Mouse (Mus musculus): ENCODE data around the gene Pinlyp. TPM values are rescaled to one million over a fixed set of nuclear protein-coding genes. Genes with fewer than 3 reads are reported as not detected.

The Pinlyp gene
- polyA plus RNA-seq, 1 experiment from 2014 or later: not detected

DNA sequence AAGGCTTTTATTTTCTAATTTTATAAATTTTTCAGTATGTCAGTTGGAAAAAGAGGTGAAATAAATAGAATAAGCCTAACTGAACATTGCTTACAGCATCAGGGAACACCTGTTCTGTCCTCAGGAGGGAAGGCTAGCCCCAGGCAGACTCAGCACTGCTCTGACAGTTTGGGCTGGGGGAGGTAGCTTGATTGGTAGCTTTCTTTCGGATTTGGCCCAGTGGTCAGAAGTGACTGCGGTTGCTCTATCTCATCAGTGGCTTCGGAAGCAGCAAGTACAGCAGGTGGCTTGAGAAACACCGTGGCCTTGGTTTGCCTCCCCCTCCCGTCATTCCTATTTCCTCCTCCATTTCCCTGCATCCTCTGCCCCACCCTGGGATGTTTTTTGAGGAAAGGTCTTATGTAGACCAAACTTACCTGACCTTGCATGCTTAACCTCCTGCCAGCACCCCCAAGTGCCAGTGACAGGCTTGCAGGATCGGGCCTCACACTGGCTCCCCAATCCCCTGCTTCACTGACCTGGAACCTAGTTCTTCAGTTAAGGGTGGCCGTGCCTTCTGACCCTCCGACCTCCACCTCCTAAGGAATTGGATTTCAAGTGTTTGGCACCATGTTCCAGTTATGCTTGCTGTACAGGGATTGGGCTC, 17.4 kb upstream of the Pinlyp start:
- Histone ChIP-seq H3K27me3 (no peaks in the 10 kb centered on the region), H3K9ac (no peak overlapping the region), H3K27ac (replicated peaks) (no peak overlapping the region), H3K9me3 (replicated peaks) (no peaks in the 10 kb centered on the region), H3K4me2 (no peak overlapping the region), H3K4me3 (replicated peaks) (no peak overlapping the region), H3K36me3 (replicated peaks) (peaks cover 75% of the 10 kb centered on the region), H3K4me1 (replicated peaks) (0 out of 2 replicates have a peak, but pooled peaks cover 3% of the 10 kb centered on the region)
- ATAC-seq (ENCODE audit: insufficient read depth): no peak
- WGBS (ENCODE audit: insufficient replicate concordance): 82% methylated on average over 8 of the region's 8 CpGs

DNA sequence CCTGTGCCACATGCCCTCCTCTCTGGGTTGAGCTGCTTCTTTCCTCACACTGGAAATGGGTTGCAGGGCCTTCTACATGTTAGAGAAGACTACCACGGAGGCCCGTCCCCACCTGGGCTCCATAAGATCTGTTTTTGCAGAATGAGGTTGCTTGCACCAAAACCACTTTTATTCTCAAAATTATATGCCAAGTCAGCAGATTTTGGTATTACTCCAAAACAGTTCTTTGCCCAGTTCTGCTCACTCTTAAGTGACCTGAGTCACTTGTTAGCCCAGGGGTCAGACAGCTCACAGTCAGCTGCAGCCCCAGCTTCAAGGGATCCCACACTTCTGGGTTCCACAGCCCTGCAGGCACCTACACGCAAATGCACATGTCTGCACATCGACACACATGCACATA, 15.5 kb upstream of the Pinlyp start:
- 75% methylated on average over 4 of the region's 4 CpGs for WGBS (ENCODE audit: insufficient replicate concordance)
- H3K9me3 ChIP-seq (replicated peaks): no peaks in the 10 kb centered on the region

DNA sequence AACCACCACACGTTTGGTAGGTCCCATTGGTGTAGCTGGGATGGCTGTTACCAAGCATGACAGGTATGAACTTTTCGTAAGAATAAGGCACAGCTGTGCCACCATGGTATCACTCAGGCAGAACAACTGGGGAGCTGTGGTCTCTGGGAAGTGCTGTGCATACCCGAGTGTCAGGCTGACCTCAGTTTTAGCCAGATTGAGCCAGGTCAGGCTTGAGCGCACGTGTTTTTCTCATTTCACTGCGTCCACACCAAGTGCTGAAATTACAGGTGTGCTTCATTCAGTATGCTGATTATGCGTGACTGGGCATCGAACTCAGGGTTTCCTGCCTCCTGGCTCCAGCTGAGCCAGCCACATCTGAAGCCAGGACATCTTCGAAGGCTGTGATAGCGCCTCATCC, 9.9 kb upstream of the Pinlyp start:
- 78% methylated on average over 10 of the region's 10 CpGs for WGBS (ENCODE audit: insufficient replicate concordance)
- Histone ChIP-seq H3K27ac (replicated peaks) (no peak overlapping the region), H3K9ac (no peak overlapping the region), H3K4me3 (replicated peaks) (no peak overlapping the region), H3K4me1 (replicated peaks) (peaks cover 6% of the 10 kb centered on the region; the same call in 1 of the 2 replicates), H3K9me3 (replicated peaks) (no peaks in the 10 kb centered on the region), H3K4me2 (no peak overlapping the region), H3K27me3 (no peaks in the 10 kb centered on the region), H3K36me3 (replicated peaks) (peaks cover 52% of the 10 kb centered on the region)
- ATAC-seq (ENCODE audit: insufficient read depth): no peak

More for the DNA sequence above, 15.5 kb upstream of the Pinlyp start:
- ATAC-seq (ENCODE audit: insufficient read depth): no peak
- peaks cover 60% of the 10 kb centered on the region for H3K36me3 ChIP-seq (replicated peaks)
- H3K9ac ChIP-seq: no peak overlapping the region
- no peak overlapping the region for H3K4me2 ChIP-seq
- no peak overlapping the region for H3K27ac ChIP-seq (replicated peaks)
- no peaks in the 10 kb centered on the region for H3K27me3 ChIP-seq
- H3K4me1 ChIP-seq (replicated peaks): 0 out of 2 replicates have a peak, but pooled peaks cover 3% of the 10 kb centered on the region
- no peak overlapping the region for H3K4me3 ChIP-seq (replicated peaks)

DNA sequence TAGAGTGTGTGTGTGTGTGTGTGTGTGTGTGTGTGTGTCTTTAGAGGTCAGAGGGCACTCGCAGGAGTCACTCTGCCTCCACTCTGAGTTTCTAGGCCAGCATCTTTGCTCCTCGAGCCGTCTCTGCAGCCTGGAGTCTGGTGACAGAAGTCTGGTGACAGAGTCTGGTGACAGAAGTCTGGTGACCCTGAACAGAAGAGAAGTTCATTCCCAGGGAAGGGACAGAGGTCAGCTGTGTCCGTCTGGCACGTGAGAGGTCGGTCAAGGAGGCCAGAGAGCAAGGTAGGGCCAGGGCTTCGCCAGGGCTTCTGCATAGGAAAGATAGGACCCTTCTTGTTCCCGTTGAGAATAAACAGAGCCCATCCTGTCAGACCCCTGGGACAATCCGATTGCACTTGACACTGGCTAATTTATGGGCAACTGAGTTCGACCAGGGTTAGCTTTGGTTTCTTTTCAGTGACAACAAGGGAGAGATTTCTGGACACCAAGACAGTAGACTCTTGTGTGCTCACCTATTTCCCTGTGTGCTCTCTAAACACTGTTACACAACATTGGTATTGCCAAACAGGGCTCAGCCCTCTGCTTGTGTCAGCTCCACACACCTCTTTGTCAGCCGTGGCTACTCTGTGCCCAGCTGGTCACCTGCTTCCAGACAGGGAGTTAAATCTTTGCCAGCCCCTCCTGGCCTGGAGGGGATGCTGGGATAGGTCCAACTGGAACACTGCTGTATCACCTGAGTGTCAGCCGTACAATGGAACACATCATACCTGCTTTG, 6.3 kb upstream of the Pinlyp start:
- Histone ChIP-seq H3K9ac (no peak overlapping the region), H3K27ac (replicated peaks) (peak overlapping the region; percentile 59), H3K27me3 (no peaks in the 10 kb centered on the region), H3K9me3 (replicated peaks) (no peaks in the 10 kb centered on the region), H3K4me2 (peak overlapping the region; percentile 23; the same call in 1 of the 2 replicates), H3K4me1 (replicated peaks) (peaks cover 15% of the 10 kb centered on the region), H3K4me3 (replicated peaks) (no peak overlapping the region), H3K36me3 (replicated peaks) (peaks cover 58% of the 10 kb centered on the region)
- WGBS (ENCODE audit: insufficient replicate concordance): 76% methylated on average over 12 of the region's 12 CpGs
- ATAC-seq (ENCODE audit: insufficient read depth): peak; percentile 74

DNA sequence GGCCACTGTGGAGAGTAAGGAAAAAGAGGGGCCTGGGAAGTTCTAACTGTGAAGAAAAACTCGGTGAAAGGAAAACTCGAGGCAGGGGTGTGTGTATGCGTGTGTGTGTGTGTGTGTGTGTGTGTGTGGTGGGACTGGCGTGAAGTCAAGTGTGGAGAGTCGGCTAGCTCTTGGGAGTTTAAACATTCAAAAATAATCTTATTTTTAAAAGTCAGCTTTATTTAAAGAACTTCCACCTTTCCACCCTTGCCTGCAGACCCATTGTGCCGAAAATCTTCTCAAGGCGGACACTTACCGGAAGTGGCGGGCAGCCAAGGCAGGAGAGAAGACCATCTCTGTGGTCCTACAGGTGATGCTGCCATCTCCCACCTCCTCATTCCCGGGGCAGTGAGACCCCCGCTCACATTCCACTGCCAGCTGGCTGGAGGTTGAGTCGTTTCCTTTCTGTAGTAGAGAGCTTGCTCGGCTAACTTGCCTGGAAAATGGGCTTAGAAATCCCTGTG, 1.7 kb upstream of the Pinlyp start:
- H3K9ac ChIP-seq: peak overlapping the region; percentile 93
- peaks cover 31% of the 10 kb centered on the region for H3K4me1 ChIP-seq (replicated peaks)
- peak overlapping the region; percentile 72 for H3K27ac ChIP-seq (replicated peaks)
- no peaks in the 10 kb centered on the region for H3K27me3 ChIP-seq
- peak overlapping the region; percentile 89 for H3K4me3 ChIP-seq (replicated peaks)
- no peak for ATAC-seq (ENCODE audit: insufficient read depth)
- WGBS (ENCODE audit: insufficient replicate concordance): 23% methylated on average over 13 of the region's 13 CpGs
- H3K9me3 ChIP-seq (replicated peaks): no peaks in the 10 kb centered on the region
- H3K36me3 ChIP-seq (replicated peaks): peaks cover 29% of the 10 kb centered on the region
- peak overlapping the region; percentile 82 for H3K4me2 ChIP-seq

DNA sequence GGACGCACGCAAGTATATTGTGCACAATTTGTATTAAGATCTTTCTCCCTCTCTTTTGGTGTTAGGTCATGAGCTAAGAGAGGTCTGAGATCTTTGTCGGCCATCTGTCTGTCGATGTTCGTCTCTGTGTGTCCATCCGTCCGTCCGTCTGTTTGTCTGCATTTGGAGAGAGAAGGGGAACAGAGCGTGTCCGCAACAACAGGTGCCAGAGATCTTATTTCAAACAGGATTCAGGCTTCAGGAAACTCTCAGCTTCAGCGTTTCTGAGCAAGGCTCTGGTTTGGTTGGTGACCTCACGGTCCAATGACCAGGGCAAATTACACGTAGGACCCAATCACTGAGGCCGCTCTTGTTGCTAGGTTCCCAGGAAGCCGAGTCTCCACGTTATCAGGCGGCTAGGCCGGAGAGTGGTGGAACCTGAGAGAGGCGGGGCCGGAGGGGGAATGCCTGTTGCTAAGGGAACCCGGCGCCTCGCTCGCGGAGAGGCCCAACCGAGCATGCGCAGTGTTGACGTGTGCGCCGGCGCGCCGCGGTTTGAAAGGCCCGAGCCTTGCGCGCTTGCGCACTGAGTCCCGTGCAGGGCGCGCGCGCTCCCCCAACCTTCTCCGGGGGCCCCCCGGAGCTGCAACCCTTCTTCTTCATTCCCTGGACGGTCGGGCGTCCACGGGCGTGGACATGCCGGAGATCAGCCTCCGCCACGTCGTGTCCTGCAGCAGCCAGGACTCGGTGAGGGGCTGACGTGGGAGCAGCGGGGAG, 894 bp upstream of the Pinlyp start:
- H3K4me2 ChIP-seq: peak overlapping the region; percentile 82
- peak; percentile 97 for ATAC-seq (ENCODE audit: insufficient read depth)
- no peaks in the 10 kb centered on the region for H3K27me3 ChIP-seq
- peak overlapping the region; percentile 93 for H3K9ac ChIP-seq
- H3K36me3 ChIP-seq (replicated peaks): peaks cover 22% of the 10 kb centered on the region
- H3K27ac ChIP-seq (replicated peaks): peak overlapping the region; percentile 72
- no peaks in the 10 kb centered on the region for H3K9me3 ChIP-seq (replicated peaks)
- WGBS (ENCODE audit: insufficient replicate concordance): 1% methylated on average over 57 of the region's 57 CpGs
- H3K4me3 ChIP-seq (replicated peaks): peak overlapping the region; percentile 89
- H3K4me1 ChIP-seq (replicated peaks): peaks cover 31% of the 10 kb centered on the region

DNA sequence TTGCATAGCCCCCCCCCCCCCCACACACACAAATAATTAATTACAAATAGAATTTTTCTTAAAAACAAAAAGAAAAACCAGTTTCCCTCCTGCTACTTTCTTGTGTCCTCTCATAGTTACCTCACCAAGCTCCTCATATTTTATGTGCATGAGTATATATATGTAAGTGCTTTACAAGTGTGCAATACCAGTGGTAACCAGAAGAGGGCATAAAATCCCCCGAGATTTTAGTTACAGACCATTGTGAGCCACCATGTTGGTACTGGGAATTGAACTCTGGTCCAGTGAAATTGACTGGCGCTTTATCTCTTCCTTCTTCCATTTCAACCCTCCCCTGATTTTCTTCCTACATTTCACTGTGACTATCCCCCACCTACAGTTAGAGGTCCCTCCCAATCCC, 1.4 kb downstream of the Pinlyp start:
- Histone ChIP-seq H3K4me1 (replicated peaks) (peaks cover 29% of the 10 kb centered on the region), H3K4me3 (replicated peaks) (no peak overlapping the region), H3K36me3 (replicated peaks) (peaks cover 13% of the 10 kb centered on the region), H3K9me3 (replicated peaks) (no peaks in the 10 kb centered on the region), H3K9ac (no peak overlapping the region), H3K4me2 (no peak overlapping the region), H3K27ac (replicated peaks) (no peak overlapping the region), H3K27me3 (no peaks in the 10 kb centered on the region)
- WGBS (ENCODE audit: insufficient replicate concordance): 60% methylated on average over 2 of the region's 2 CpGs
- ATAC-seq (ENCODE audit: insufficient read depth): no peak

DNA sequence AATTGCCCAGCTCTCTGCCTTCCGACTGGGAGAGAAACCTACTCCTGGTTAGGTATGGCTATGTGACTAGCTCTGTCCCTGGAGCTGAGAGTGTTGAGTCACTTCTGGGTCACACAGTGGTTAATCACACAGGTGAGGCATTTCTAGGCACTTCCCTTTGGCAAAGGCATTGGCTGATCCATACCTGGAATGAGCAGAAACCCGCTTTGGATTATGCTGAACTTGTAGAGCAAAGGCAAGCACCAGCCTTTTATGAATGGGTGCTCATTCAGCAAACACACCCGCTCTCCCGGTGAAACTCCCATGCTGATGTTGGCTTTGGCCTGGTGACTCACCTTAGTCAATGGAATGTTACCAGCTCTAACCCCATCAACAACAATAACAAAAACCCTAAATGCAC, 6.2 kb downstream of the Pinlyp start:
- Histone ChIP-seq H3K27ac (replicated peaks) (no peak overlapping the region), H3K9ac (no peak overlapping the region), H3K4me1 (replicated peaks) (0 out of 2 replicates have a peak, but pooled peaks cover 4% of the 10 kb centered on the region), H3K4me2 (no peak overlapping the region), H3K36me3 (replicated peaks) (no peaks in the 10 kb centered on the region), H3K9me3 (replicated peaks) (no peaks in the 10 kb centered on the region), H3K4me3 (replicated peaks) (no peak overlapping the region), H3K27me3 (no peaks in the 10 kb centered on the region)
- ATAC-seq (ENCODE audit: insufficient read depth): no peak
- WGBS (ENCODE audit: insufficient replicate concordance): 76% methylated on average over 4 of the region's 4 CpGs

DNA sequence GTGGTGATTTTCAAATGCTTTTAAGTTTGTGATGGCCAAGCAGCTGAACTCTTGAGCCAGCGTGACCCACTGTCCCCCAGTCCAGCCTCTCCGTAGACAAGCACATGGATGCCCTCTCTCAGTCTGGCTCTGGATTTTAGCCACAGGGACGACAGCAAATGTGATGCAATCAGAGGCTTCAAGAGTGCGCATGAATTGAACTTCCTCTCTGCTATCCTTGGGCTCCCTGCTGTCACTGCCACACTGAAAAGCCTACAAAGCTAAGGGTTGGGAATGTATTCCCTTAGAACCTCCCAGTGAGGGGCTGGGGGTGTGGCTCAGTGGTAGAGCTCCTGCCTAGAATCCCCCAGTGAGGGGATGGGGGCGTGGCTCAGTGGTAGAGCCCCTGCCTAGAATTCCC, 7.2 kb downstream of the Pinlyp start:
- no peak overlapping the region for H3K4me3 ChIP-seq (replicated peaks)
- 0 out of 2 replicates have a peak, but pooled peaks cover 4% of the 10 kb centered on the region for H3K4me1 ChIP-seq (replicated peaks)
- H3K4me2 ChIP-seq: no peak overlapping the region
- H3K27me3 ChIP-seq: no peaks in the 10 kb centered on the region
- WGBS (ENCODE audit: insufficient replicate concordance): 43% methylated on average over 5 of the region's 5 CpGs
- H3K36me3 ChIP-seq (replicated peaks): peaks cover 9% of the 10 kb centered on the region
- H3K9ac ChIP-seq: no peak overlapping the region
- H3K9me3 ChIP-seq (replicated peaks): no peaks in the 10 kb centered on the region
- no peak for ATAC-seq (ENCODE audit: insufficient read depth)
- no peak overlapping the region for H3K27ac ChIP-seq (replicated peaks)

DNA sequence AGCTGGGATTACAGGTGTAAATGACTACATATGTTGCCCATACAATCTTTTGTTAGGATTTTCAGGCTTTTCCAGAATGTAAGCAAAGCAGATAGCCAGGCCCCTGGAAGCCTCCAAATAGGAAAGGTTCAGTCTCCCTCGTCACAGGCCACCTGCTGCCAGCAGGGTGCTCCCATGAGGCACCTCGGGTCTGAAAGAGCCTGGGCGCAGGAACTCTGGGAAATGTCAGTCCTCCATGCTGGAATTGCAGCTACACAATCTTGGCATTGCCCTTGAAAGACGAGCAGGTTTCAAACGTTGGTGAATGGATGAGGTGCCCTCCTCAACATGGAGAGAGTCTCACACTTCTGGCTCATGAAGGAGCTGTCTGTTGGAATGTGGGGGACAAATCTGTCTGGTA, 7.8 kb downstream of the Pinlyp start:
- Histone ChIP-seq H3K27me3 (no peaks in the 10 kb centered on the region), H3K27ac (replicated peaks) (no peak overlapping the region), H3K36me3 (replicated peaks) (peaks cover 14% of the 10 kb centered on the region), H3K4me1 (replicated peaks) (0 out of 2 replicates have a peak, but pooled peaks cover 4% of the 10 kb centered on the region), H3K9me3 (replicated peaks) (no peaks in the 10 kb centered on the region), H3K4me3 (replicated peaks) (no peak overlapping the region), H3K4me2 (no peak overlapping the region), H3K9ac (no peak overlapping the region)
- WGBS (ENCODE audit: insufficient replicate concordance): 30% methylated on average over 5 of the region's 5 CpGs
- ATAC-seq (ENCODE audit: insufficient read depth): no peak

DNA sequence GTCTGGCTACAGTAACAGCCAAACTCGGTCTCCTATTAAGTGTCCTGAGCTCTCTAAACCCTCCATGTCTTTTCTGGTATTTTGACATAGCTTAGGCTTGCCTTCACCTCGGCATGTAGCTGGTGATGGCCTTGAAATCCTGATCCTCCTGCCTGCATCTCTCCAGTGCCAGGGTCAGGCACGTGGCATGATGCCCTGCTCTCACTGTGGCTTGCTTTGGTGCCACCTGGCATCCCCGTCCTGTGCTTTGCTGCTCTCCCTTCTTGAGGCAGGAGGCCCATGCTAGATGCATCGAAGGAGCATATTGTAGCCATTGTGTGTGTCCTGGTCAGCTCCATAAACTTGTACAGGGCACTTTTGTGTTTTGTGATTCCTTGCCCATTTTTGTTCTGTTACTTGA, 8.3 kb downstream of the Pinlyp start:
- WGBS (ENCODE audit: insufficient replicate concordance): 50% methylated on average over 5 of the region's 5 CpGs
- Histone ChIP-seq H3K27ac (replicated peaks) (no peak overlapping the region), H3K4me1 (replicated peaks) (0 out of 2 replicates have a peak, but pooled peaks cover 4% of the 10 kb centered on the region), H3K4me2 (no peak overlapping the region), H3K27me3 (no peaks in the 10 kb centered on the region), H3K4me3 (replicated peaks) (no peak overlapping the region), H3K9ac (no peak overlapping the region), H3K36me3 (replicated peaks) (peaks cover 18% of the 10 kb centered on the region), H3K9me3 (replicated peaks) (no peaks in the 10 kb centered on the region)
- ATAC-seq (ENCODE audit: insufficient read depth): no peak

All from liver, embryonic 15.5 days (tissue).